Mouse (Mus musculus) lung, postnatal 0 days (tissue): ENCODE measurements around the gene Ehmt2.
"Not testable (repeated sequence)": the region's sequence is repeated elsewhere in the genome, so short reads cannot be mapped to it uniquely, and the experiment has no call there.

Source experiments
- CTCF ChIP-seq: IDR thresholded peaks from 2 replicates; pipeline ENCODE4 v1.5.1; 2016; ENCODE audit warnings: antibody characterized with exemption, mild to moderate bottlenecking
- EP300 ChIP-seq: IDR thresholded peaks from 2 replicates; pipeline ENCODE4 v1.6.1; 2016; ENCODE audit warnings: antibody characterized with exemption, mild to moderate bottlenecking, control low read depth

DNA sequence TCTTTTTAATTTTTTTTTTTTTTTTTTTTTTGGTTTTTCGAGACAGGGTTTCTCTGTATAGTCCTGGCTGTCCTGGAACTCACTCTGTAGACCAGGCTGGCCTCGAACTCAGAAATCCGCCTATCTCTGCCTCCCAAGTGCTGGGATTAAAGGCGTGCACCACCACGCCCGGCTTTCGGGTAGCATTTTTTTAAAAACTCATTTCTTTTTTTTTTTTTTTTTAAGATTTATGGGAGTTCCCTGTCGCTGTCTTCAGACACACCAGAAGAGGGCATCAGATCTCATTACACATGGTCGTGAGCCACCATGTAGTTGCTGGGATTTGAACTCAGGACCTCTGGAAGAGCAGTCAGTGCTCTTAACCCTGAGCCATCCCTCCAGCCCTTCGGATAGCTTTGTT lies 3.7 kb downstream of the Ehmt2 start:
- TF ChIP-seq CTCF, EP300: not testable (repeated sequence)
